In genomic region chr3:88244071-88244470, GRCm38 (mm10) we compare ENCODE assay signal across 10 mouse cellular contexts. TPM values are rescaled to one million over a fixed set of nuclear protein-coding genes. Genes with fewer than 3 reads are reported as not detected.
DNase-seq lines count a peak whose midpoint lies in the region; ATAC-seq and TF ChIP-seq lines count a peak whose summit lies in the region.
"Had no signal": no experiment of that assay in that cellular context is flagged by ENCODE, and none has a peak within 500 bp of the region (broad histone marks: within the 10 kb centered on the region; RNA-seq: fewer than 3 reads in every experiment).

No protein-coding gene starts in this region.

- no peak for ATAC-seq in activated CD4-positive, CD25-positive, alpha-beta regulatory T cell, adult 4 months

- peak; percentile 29 to 45 for DNase-seq in heart, postnatal 36 days
- no peak for DNase-seq in heart, postnatal 25 days (ENCODE audit: low spot score)
- peak; percentile 79 to 80 for DNase-seq in B cell, adult 2 months
- DNase-seq in T-cell, adult 2 months (ENCODE audit: low spot score), result peak; percentile 47
- DNase-seq in kidney, postnatal 14 days, result peak; percentile 40
- peak; percentile 53 to 67 for DNase-seq in natural killer cell, adult 2 months (ENCODE audit: low spot score in 2 of 2)

- H3K27ac ChIP-seq in cortical plate, adult 2 months (ENCODE audit: insufficient read depth, low read length), result no peak overlapping the region
- H3K27ac ChIP-seq: embryonic facial prominence, embryonic 12.5 days; stomach, embryonic 15.5 days had no signal

- intact Hi-C loops in heart, postnatal 36 days (cut with DNase I), result loop anchor here (5.0 kb wide), 2 partner anchors 122 to 237 kb away; no protein-coding TSS in a partner anchor
- intact Hi-C loops in heart, postnatal 25 days (cut with DNase I), result loop anchor here (10.0 kb wide), 1 partner anchor 239 kb away; the partner anchor contains the start of gene Bcan

- TF ChIP-seq POLR2A in cortical plate, adult 2 months (IDR thresholded peaks at IDR 0.05; ENCODE audit: extremely low read depth, insufficient read depth, low read length), result no peak

- no peaks in the 10 kb centered on the region for H3K4me1 ChIP-seq in cortical plate, adult 2 months (ENCODE audit: control insufficient read depth, insufficient read depth, low read length)
- H3K4me1 ChIP-seq: embryonic facial prominence, embryonic 12.5 days had no signal

- peak; percentile 90 for TF ChIP-seq CTCF in cortical plate, adult 2 months (IDR thresholded peaks at IDR 0.05; ENCODE audit: extremely low read depth, insufficient read depth, low read length)

- no peak overlapping the region for H3K4me3 ChIP-seq in cortical plate, adult 2 months (ENCODE audit: insufficient read depth, low read length)
- H3K4me3 ChIP-seq: embryonic facial prominence, embryonic 12.5 days; stomach, embryonic 15.5 days had no signal

RNA-seq across cellular contexts. Expression of gene Rhbg, which starts 10.4 kb away (rescaled TPM):
- not detected for total RNA-seq in heart, postnatal 36 days (2021)
- total RNA-seq in heart, postnatal 25 days (2021), result not detected
- not detected in 2 replicates for polyA plus RNA-seq in cortical plate, adult 2 months (2012; rRNA removed)
- polyA plus RNA-seq in activated CD4-positive, CD25-positive, alpha-beta regulatory T cell, adult 4 months (2017; shearing (Covaris generic)), result not detected

RNA-seq across cellular contexts. Expression of gene Gm38392, which starts 42.9 kb away (rescaled TPM):
- total RNA-seq in heart, postnatal 36 days (2021), result under 1 TPM; 0.33 to 0.43 TPM
- total RNA-seq in heart, postnatal 25 days (2021), result under 1 TPM in 1 of 2 experiments, not detected in 1; 0.22 TPM
- 0.08 TPM in 1 of 2 replicates, not detected in the other for polyA plus RNA-seq in cortical plate, adult 2 months (2012; rRNA removed)
- polyA plus RNA-seq in activated CD4-positive, CD25-positive, alpha-beta regulatory T cell, adult 4 months (2017; shearing (Covaris generic)), result not detected
- polyA plus RNA-seq: embryonic facial prominence, embryonic 12.5 days had no signal

RNA-seq across cellular contexts. Expression of gene Tsacc, which starts 52.7 kb away (rescaled TPM):
- total RNA-seq in heart, postnatal 36 days (2021), result 1 to 10 TPM; 5.2 to 6.8 TPM
- 1 to 10 TPM; 4.8 to 5.4 TPM for total RNA-seq in heart, postnatal 25 days (2021)
- 3.3 and 5.0 TPM in 2 replicates for polyA plus RNA-seq in cortical plate, adult 2 months (2012; rRNA removed)
- polyA plus RNA-seq in activated CD4-positive, CD25-positive, alpha-beta regulatory T cell, adult 4 months (2017; shearing (Covaris generic)), result 1 to 10 TPM; 2.7 to 7.4 TPM

RNA-seq across cellular contexts. Expression of gene Cct3, which starts 52.8 kb away (rescaled TPM):
- 100 to 1,000 TPM; 164 to 174 TPM for total RNA-seq in heart, postnatal 36 days (2021)
- 100 to 1,000 TPM; 184 to 199 TPM for total RNA-seq in heart, postnatal 25 days (2021)
- 151 and 165 TPM in 2 replicates for polyA plus RNA-seq in cortical plate, adult 2 months (2012; rRNA removed)
- polyA plus RNA-seq in activated CD4-positive, CD25-positive, alpha-beta regulatory T cell, adult 4 months (2017; shearing (Covaris generic)), result 100 to 1,000 TPM; 180 to 209 TPM
